Mouse (Mus musculus) forebrain, embryonic 16.5 days (tissue): ENCODE measurements at regions not wholly inside any gene's neighbourhood (a gene's known extent, or its start where the extent isn't known, plus 50 kb on each side); places are given as distances from the start of the nearest gene placed in this dataset.

ENCODE experiments used
- ATAC-seq: fragments of 200-750 bp; cut with Nextera tagmentation; 2 replicates; pipeline ENCODE4 v1.8.0; 2017; ENCODE audit warnings: mild to moderate bottlenecking, moderate library complexity
- H3K27ac ChIP-seq: fragments of 300-500 bp; sonication (generic); 2 replicates; pipeline ENCODE4 v1.5.1; 2014; ENCODE audit warnings: low read length, control low read depth
- H3K27me3 ChIP-seq: fragments of 300-500 bp; sonication (generic); replicated peaks from 2 replicates; pipeline ENCODE4 v1.6.1; 2014; ENCODE audit warnings: low read length; ENCODE audit not compliant: control insufficient read depth, insufficient read depth
- H3K36me3 ChIP-seq: fragments of 300-500 bp; sonication (generic); 2 replicates; pipeline ENCODE4 v1.6.1; 2014; ENCODE audit not compliant: control insufficient read depth, insufficient read depth
- H3K4me1 ChIP-seq: fragments of 300-500 bp; sonication (generic); replicated peaks from 2 replicates; pipeline ENCODE4 v1.6.1; 2014; ENCODE audit warnings: low read length; ENCODE audit not compliant: control insufficient read depth, insufficient read depth
- H3K4me2 ChIP-seq: fragments of 300-500 bp; sonication (generic); 2 replicates; pipeline ENCODE4 v1.6.1; 2014; ENCODE audit warnings: mild to moderate bottlenecking, low read length, control low read depth
- H3K4me3 ChIP-seq: fragments of 300-500 bp; sonication (generic); replicated peaks from 2 replicates; pipeline ENCODE4 v1.5.1; 2014; ENCODE audit warnings: mild to moderate bottlenecking, low read length, control low read depth
- H3K9ac ChIP-seq: fragments of 300-500 bp; sonication (generic); replicated peaks from 2 replicates; pipeline ENCODE4 v1.6.1; 2014; ENCODE audit warnings: low read depth, low read length, control low read depth
- H3K9me3 ChIP-seq: fragments of 300-500 bp; sonication (generic); 2 replicates; pipeline ENCODE4 v1.6.1; 2016; ENCODE audit warnings: low read length; ENCODE audit not compliant: control insufficient read depth
- WGBS: fragments of 180-500 bp; shearing (Covaris S2); extraction: QIAGEN DNeasy Blood & Tissue Kit; methylation state at CpG from one replicate; pipeline ENCODE4 v1.1.7; 2014; 5-methylcytosine and 5-hydroxymethylcytosine counted together

DNA sequence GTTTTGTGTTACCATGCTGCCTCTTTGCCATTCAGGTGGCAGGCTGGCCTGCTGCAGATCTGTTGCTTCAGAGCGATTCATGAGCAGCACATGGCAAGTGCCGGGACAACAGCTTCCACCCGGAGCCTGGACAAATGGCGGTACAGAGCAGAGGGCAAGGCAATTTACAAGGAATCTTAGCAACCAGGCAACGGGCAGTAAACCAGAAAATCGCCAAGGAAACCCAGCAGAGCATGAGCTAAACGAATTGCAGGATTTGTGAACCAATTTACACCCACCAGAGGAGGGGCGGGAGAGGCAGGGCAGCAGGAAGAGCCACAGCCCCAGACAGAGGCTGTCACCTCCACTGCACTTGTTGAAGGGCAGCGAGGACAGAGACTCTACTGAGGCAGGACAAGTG is 60.5 kb upstream of the Loxl4 start:
- no peaks in the 10 kb centered on the region for H3K9me3 ChIP-seq
- peaks cover 9% of the 10 kb centered on the region for H3K4me1 ChIP-seq
- no peak overlapping the region for H3K4me3 ChIP-seq
- no peak overlapping the region; the same call in 1 of the 2 replicates for H3K27ac ChIP-seq
- no peak overlapping the region for H3K9ac ChIP-seq
- no peaks in the 10 kb centered on the region for H3K27me3 ChIP-seq
- WGBS = 7% methylated on average over 9 of the region's 9 CpGs
- peak; percentile 92 for ATAC-seq
- no peaks in the 10 kb centered on the region for H3K36me3 ChIP-seq
- H3K4me2 ChIP-seq = 0 out of 2 replicates have a peak overlapping the region, but pooled peaks have one; percentile 3

DNA sequence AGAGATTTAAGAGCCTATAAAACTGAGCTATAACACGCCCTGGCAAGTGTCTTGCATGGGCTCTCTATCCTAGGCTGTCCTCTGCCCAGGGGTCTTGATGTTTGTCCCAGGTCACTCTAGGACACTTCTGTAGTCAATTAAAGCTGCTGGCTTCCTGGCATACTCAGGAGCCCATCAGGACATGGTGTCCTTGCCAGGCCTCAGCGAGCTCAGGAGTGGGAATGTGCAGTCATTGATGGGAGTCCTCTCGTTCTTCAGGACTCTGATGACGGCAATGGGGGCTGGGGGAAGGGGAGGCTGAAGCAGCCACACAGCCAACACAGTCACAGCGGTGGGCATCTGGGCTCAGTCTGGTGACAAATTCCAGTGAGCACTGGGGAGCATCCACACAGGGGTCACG is 57.3 kb upstream of the Loxl4 start:
- no peak for ATAC-seq
- Histone ChIP-seq H3K9me3 (no peaks in the 10 kb centered on the region), H3K4me2 (no peak overlapping the region), H3K9ac (no peak overlapping the region), H3K4me3 (no peak overlapping the region), H3K36me3 (no peaks in the 10 kb centered on the region), H3K27me3 (no peaks in the 10 kb centered on the region), H3K27ac (no peak overlapping the region), H3K4me1 (peaks cover 9% of the 10 kb centered on the region)
- WGBS = 68% methylated on average over 6 of the region's 6 CpGs

DNA sequence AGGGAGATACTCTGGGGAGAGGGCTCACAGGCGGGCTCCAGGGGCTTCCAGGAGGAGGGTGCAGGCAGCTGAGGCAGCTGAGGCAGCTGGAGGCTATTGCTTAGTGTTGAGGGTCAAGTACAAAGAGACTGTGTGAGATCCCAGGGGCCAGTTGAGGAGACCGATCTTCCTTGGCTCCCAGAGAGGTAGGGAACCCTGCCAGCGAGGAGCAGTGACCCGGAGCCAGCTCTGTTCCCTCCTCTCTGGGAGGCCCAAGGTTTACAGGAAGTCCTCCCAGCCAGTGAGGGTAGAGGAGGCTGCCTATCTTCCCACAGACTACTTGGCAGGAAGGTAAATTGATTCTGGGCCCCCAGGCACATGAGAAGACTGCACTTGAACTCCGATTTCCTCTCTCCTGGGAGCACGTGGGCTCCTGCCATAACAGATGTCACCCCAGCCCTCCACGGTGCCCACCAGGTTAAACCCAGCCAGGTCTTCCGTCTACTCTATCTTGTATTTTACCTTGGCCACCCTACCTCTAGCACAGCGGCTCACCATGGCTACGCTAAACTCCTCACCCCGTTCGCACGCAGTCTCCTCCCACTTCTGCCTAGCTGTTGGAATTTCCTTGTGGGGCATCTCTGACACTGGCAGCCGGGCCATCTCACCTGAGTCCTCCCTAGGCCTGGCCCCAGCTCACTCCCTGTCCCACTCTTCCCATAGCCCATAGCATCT is 55.9 kb upstream of the Loxl4 start:
- Histone ChIP-seq H3K4me3 (no peak overlapping the region), H3K4me2 (no peak overlapping the region), H3K4me1 (peaks cover 8% of the 10 kb centered on the region), H3K36me3 (no peaks in the 10 kb centered on the region), H3K27ac (no peak overlapping the region), H3K9me3 (no peaks in the 10 kb centered on the region), H3K9ac (no peak overlapping the region), H3K27me3 (no peaks in the 10 kb centered on the region)
- ATAC-seq = no peak
- WGBS = 77% methylated on average over 14 of the region's 14 CpGs

DNA sequence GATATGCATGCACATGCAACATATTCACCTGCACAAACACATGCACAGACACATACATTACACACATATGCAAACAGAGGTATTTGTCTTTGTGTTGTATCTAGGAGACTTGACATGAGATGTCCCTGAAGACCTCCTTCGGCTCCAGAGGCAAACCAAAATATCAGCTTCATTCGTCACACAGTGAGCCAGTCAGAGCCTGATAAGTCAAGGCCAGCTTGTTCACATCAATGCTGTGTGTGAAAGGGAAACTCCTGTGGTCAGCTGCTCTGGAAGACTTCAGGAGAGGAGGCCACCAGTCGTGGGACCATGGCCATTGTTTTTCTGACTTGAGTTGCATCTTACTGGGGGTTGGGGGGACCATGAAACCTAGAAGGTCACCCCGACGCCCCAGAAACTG is 54.3 kb upstream of the Loxl4 start:
- no peak overlapping the region for H3K27ac ChIP-seq
- H3K36me3 ChIP-seq = no peaks in the 10 kb centered on the region
- H3K4me1 ChIP-seq = no peaks in the 10 kb centered on the region
- no peak overlapping the region for H3K4me2 ChIP-seq
- WGBS = 89% methylated on average over 5 of the region's 5 CpGs
- no peaks in the 10 kb centered on the region for H3K9me3 ChIP-seq
- H3K9ac ChIP-seq = no peak overlapping the region
- ATAC-seq = no peak
- no peaks in the 10 kb centered on the region for H3K27me3 ChIP-seq
- no peak overlapping the region for H3K4me3 ChIP-seq
